In the genomic region with DNA sequence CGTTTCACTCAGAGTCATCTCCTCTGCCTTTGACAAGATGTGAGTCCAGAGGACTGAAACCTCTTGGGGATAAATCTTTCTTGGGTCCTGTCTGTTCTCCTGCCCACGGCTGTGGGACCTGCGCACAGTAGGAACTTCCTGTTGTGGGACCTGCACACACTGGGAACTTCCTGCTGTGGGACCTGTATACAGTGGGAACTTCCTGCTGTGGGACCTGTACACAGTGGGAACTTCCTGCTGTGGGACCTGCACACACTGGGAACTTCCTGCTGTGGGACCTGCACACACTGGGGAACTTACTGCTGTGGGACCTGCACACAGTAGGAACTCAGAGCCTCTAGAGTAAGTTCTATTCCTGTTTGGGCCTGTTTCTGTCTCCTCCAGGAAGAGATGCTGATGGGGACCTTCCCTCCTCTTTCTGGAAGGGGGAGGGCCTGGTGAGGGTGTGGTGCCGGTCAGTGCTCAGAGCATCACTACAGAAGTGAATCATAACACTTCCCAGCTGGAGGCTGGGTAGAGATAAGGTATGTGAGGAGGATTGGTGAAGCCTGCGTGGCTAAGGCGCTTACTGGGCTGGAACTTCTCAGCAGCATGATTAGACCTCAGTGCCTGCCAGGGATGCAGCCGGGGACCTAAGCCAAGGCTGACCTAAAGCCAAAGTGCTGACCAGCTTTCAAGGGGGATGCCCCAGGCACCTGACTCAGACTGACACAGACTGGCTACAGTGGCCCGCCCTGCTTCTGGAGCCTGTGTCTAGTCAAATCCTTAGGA, we compare ENCODE assay signal across 12 mouse cellular contexts. TPM values are rescaled to one million over a fixed set of nuclear protein-coding genes. Genes with fewer than 3 reads are reported as not detected.
DNase-seq lines count a peak whose midpoint lies in the region; ATAC-seq and TF ChIP-seq lines count a peak whose summit lies in the region.
"Had no signal": no experiment of that assay in that cellular context is flagged by ENCODE, and none has a peak within 500 bp of the region (broad histone marks: within the 10 kb centered on the region; RNA-seq: fewer than 3 reads in every experiment).

No protein-coding gene starts in this region.

- H3K4me1 ChIP-seq in E14TG2a.4 (replicated peaks; ENCODE audit: low read depth, low read length): peaks cover 37% of the 10 kb centered on the region
- H3K4me1 ChIP-seq in lung, embryonic 15.5 days: peaks cover 7% of the 10 kb centered on the region; the same call in 1 of the 2 replicates

- no peaks in the 10 kb centered on the region for H3K27me3 ChIP-seq in E14TG2a.4 (ENCODE audit: insufficient read depth, low read length)
- no peaks in the 10 kb centered on the region for H3K27me3 ChIP-seq in lung, embryonic 15.5 days

- ATAC-seq in lung, embryonic 15.5 days (ENCODE audit: borderline replicate concordance, extremely low read depth, low FRiP score, low TSS enrichment): peak; percentile 6; the same call in 1 of the 2 replicates
- ATAC-seq in cerebellum, adult (ENCODE audit: insufficient number of reproducible peaks, low FRiP score, low TSS enrichment): no peak

- intact Hi-C loops in gastrocnemius, adult 2 months (cut with DNase I): no loop called here

- H3K9me3 ChIP-seq in E14TG2a.4 (ENCODE audit: low read length): peaks cover 7% of the 10 kb centered on the region; the same call in 1 of the 2 replicates
- no peaks in the 10 kb centered on the region for H3K9me3 ChIP-seq in lung, embryonic 15.5 days
- H3K9me3 ChIP-seq: G1E had no signal

- peak overlapping the region; percentile 8 for H3K27ac ChIP-seq in gastrocnemius, adult 2 months
- H3K27ac ChIP-seq in lung, embryonic 15.5 days: no peak overlapping the region
- H3K27ac ChIP-seq: macrophage had no signal

- TF ChIP-seq CTCF in gastrocnemius, adult 2 months (IDR thresholded peaks at IDR 0.05): no peak
- no peak for TF ChIP-seq CTCF in E14TG2a.4 (conservative IDR thresholded peaks at IDR 0.05; ENCODE audit: low read length)

- no peaks in the 10 kb centered on the region for H3K36me3 ChIP-seq in E14TG2a.4 (ENCODE audit: insufficient read depth, low read length)
- no peaks in the 10 kb centered on the region for H3K36me3 ChIP-seq in lung, embryonic 15.5 days
- H3K36me3 ChIP-seq: G1E had no signal

- 60% methylated on average over 8 of the region's 8 CpGs for WGBS in lung, embryonic 15.5 days

- H3K9ac ChIP-seq in lung, embryonic 15.5 days: no peak overlapping the region

- no peak overlapping the region for H3K4me3 ChIP-seq in gastrocnemius, adult 2 months
- H3K4me3 ChIP-seq in E14TG2a.4 (replicated peaks; ENCODE audit: low read length): peak overlapping the region; percentile 80
- H3K4me3 ChIP-seq in lung, embryonic 15.5 days: no peak overlapping the region
- H3K4me3 ChIP-seq: erythroblast, embryonic 14.5 days had no signal

- no peak overlapping the region for H3K4me2 ChIP-seq in lung, embryonic 15.5 days

- DNase-seq in gastrocnemius, adult 2 months: peak; percentile 63
- DNase-seq in gastrocnemius, postnatal 10 days: no peak
- peak; percentile 71 to 84 for DNase-seq in heart, adult 18-20 months
- DNase-seq in layer of hippocampus, adult 8-10 months (ENCODE audit: low spot score in 2 of 2): no peak
- no peak for DNase-seq in thymus, postnatal 0 days (ENCODE audit: low spot score)

RNA-seq across cellular contexts. Expression of gene Ptgis, which starts 22.8 kb away (rescaled TPM):
- total RNA-seq in gastrocnemius, adult 2 months (2021): 1 to 10 TPM; 1.7 to 5.2 TPM
- total RNA-seq in gastrocnemius, postnatal 10 days (2021): 10 to 100 TPM; 13.7 to 17.8 TPM
- 10 to 100 TPM; 11.2 to 13.0 TPM for total RNA-seq in heart, adult 18-20 months (2021)
- polyA plus RNA-seq in lung, embryonic 15.5 days (2015; fragmentation: Nextera tagmentation; extraction: Ambion mirVana): 14.5 and 15.7 TPM in 2 replicates
- total RNA-seq in layer of hippocampus, adult 8-10 months (2022): 1 to 10 TPM; 1.7 to 2.2 (median 1.7) TPM
- polyA plus RNA-seq in thymus, postnatal 0 days (2015; fragmentation: Nextera tagmentation; extraction: Ambion mirVana): 1.7 and 2.2 TPM in 2 replicates
- total RNA-seq: G1E; neutrophil, adult 5-6 weeks had no signal
- polyA plus RNA-seq: erythroblast, embryonic 14.5 days; G1E; macrophage had no signal

Comparison
In these comparisons a context has a peak if more than half of its experiments do, and no peak if none do; other contexts are left out.
1. DNase-seq: peak in gastrocnemius, adult 2 months (single experiment) and heart, adult 18-20 months (2 of 2); none in gastrocnemius, postnatal 10 days (single experiment), layer of hippocampus, adult 8-10 months (0 of 2) and thymus, postnatal 0 days (single experiment).